Mouse (Mus musculus): ENCODE results near the gene Rps6kb2. TPM values are rescaled to one million over a fixed set of nuclear protein-coding genes. Genes with fewer than 3 reads are reported as not detected.

Gene Rps6kb2
- total and polyA plus RNA-seq, 2 experiments from 2014 or later, result 35.2 to 62.0 TPM

DNA sequence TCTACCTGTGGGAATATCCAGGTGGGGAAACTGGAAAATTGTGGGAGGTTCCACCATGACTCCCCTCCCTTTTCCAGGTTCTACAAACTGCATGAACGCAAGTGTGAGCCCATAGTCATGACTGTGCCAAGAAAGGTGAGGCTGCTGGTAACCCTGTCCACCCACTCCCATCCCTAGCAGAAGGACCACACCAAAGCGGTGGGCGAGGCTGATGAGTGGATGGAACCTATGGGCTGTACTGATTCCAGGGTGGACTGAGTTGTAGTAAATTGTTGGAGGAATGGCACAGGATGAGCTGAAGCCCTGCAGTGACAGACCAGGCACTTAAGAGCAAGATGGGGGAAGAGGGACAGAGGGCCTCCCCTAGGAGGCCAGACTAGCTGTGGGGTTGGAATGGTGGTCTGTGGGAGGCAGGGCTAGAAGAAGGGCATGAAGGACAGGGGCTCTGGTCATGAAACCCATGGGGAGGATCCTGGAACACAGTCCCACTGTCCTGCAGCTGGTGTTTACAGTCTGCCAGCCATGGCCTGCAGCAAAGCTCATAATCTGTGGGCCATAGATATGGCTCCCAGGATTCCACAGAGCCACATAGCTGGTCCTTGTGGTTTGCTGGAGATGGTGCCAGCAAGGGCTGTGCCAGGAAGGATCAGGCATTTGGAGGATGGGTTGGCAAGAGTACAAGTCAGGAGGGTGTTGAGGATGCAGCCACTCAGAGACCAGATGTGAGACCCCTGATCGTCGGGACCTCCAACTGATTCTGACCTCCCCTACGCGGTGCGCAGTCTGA lies 10.5 kb downstream of the Rps6kb2 start:
- Histone ChIP-seq H3K4me3 (ENCODE audit: low read depth, low read length) (no peak overlapping the region), H3K27ac (ENCODE audit: low read depth) (peak overlapping the region; percentile 52), H3K4me2 (ENCODE audit: low read depth, low read length) (no peak overlapping the region), H3K36me3 (replicated peaks; ENCODE audit: control insufficient read depth, insufficient read depth, low read length) (peaks cover 53% of the 10 kb centered on the region), H3K9ac (replicated peaks; ENCODE audit: low read depth, low read length) (no peak overlapping the region), H3K9me3 (replicated peaks; ENCODE audit: control insufficient read depth, low read length) (no peaks in the 10 kb centered on the region), H3K27me3 (ENCODE audit: control insufficient read depth, insufficient read depth, low read length) (no peaks in the 10 kb centered on the region), H3K4me1 (ENCODE audit: control insufficient read depth, insufficient read depth) (peaks cover 21% of the 10 kb centered on the region)
- DNase-seq (ENCODE audit: low spot score) (no peak), ATAC-seq (ENCODE audit: insufficient read depth, low read depth) (no peak)
- TF ChIP-seq CTCF (IDR thresholded peaks at IDR 0.05; ENCODE audit: low read depth), result no peak
- peak; percentile 4; the same call in 1 of the 2 replicates for TF ChIP-seq EP300 (IDR thresholded peaks at IDR 0.05; ENCODE audit: low read depth)
- 77% methylated on average over 8 of the region's 8 CpGs for WGBS

DNA sequence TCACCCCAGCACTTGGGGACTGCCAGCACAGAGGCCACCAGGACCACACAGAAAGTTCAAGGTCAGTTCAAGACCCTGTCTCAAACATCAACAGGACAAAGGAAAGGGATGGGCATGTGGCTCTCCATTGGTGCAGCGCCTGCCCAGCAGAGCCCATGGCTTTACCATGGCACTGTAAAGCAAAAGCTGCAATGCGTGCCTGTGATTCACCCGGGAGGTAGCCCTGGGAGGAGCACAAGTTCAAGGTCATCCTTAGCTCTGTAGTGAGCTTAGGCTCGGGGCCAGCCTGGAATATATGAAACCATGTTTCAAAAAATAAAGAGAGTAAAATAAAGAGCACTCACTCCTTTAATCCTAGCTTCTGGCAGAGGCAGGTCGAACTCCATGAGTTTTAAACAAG lies 11.3 kb downstream of the Rps6kb2 start:
- peaks cover 47% of the 10 kb centered on the region for H3K36me3 ChIP-seq (replicated peaks; ENCODE audit: control insufficient read depth, insufficient read depth, low read length)
- H3K27ac ChIP-seq (ENCODE audit: low read depth), result no peak overlapping the region

DNA sequence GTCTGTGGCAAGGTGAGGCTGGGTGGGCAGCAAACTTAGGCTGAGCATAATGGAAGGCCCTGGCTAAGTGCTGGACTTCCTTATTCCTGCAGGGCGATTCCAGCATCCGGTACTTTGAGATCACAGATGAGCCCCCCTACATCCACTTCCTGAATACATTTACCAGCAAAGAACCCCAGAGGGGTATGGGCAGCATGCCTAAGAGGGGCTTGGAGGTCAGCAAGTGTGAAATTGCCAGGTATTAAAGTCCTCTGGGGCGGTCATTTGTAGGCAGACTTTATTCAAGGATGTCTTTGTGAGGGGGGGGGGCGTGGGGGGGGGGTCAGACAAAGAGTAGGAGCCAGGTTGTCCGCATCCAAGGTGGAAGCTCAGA lies 11.7 kb downstream of the Rps6kb2 start:
- Histone ChIP-seq H3K4me1 (ENCODE audit: control insufficient read depth, insufficient read depth) (peaks cover 21% of the 10 kb centered on the region), H3K27me3 (ENCODE audit: control insufficient read depth, insufficient read depth, low read length) (no peaks in the 10 kb centered on the region), H3K9ac (replicated peaks; ENCODE audit: low read depth, low read length) (no peak overlapping the region), H3K27ac (ENCODE audit: low read depth) (no peak overlapping the region), H3K9me3 (replicated peaks; ENCODE audit: control insufficient read depth, low read length) (no peaks in the 10 kb centered on the region), H3K4me3 (ENCODE audit: low read depth, low read length) (no peak overlapping the region), H3K36me3 (replicated peaks; ENCODE audit: control insufficient read depth, insufficient read depth, low read length) (peaks cover 42% of the 10 kb centered on the region), H3K4me2 (ENCODE audit: low read depth, low read length) (no peak overlapping the region)
- 76% methylated on average over 4 of the region's 5 CpGs for WGBS
- ATAC-seq (ENCODE audit: insufficient read depth, low read depth) (no peak), DNase-seq (ENCODE audit: low spot score) (no peak)
- TF ChIP-seq EP300 (IDR thresholded peaks at IDR 0.05; ENCODE audit: low read depth), result no peak
- no peak for TF ChIP-seq CTCF (IDR thresholded peaks at IDR 0.05; ENCODE audit: low read depth)

More for the DNA sequence above, 11.3 kb downstream of the Rps6kb2 start:
- WGBS, result 69% methylated on average over 5 of the region's 5 CpGs
- TF ChIP-seq CTCF (IDR thresholded peaks at IDR 0.05; ENCODE audit: low read depth), result no peak
- no peak for TF ChIP-seq EP300 (IDR thresholded peaks at IDR 0.05; ENCODE audit: low read depth)
- no peaks in the 10 kb centered on the region for H3K9me3 ChIP-seq (replicated peaks; ENCODE audit: control insufficient read depth, low read length)
- ATAC-seq (ENCODE audit: insufficient read depth, low read depth) (no peak), DNase-seq (ENCODE audit: low spot score) (no peak)
- H3K4me1 ChIP-seq (ENCODE audit: control insufficient read depth, insufficient read depth), result peaks cover 21% of the 10 kb centered on the region
- H3K9ac ChIP-seq (replicated peaks; ENCODE audit: low read depth, low read length), result no peak overlapping the region
- H3K27me3 ChIP-seq (ENCODE audit: control insufficient read depth, insufficient read depth, low read length), result no peaks in the 10 kb centered on the region
- no peak overlapping the region for H3K4me3 ChIP-seq (ENCODE audit: low read depth, low read length)
- no peak overlapping the region for H3K4me2 ChIP-seq (ENCODE audit: low read depth, low read length)

DNA sequence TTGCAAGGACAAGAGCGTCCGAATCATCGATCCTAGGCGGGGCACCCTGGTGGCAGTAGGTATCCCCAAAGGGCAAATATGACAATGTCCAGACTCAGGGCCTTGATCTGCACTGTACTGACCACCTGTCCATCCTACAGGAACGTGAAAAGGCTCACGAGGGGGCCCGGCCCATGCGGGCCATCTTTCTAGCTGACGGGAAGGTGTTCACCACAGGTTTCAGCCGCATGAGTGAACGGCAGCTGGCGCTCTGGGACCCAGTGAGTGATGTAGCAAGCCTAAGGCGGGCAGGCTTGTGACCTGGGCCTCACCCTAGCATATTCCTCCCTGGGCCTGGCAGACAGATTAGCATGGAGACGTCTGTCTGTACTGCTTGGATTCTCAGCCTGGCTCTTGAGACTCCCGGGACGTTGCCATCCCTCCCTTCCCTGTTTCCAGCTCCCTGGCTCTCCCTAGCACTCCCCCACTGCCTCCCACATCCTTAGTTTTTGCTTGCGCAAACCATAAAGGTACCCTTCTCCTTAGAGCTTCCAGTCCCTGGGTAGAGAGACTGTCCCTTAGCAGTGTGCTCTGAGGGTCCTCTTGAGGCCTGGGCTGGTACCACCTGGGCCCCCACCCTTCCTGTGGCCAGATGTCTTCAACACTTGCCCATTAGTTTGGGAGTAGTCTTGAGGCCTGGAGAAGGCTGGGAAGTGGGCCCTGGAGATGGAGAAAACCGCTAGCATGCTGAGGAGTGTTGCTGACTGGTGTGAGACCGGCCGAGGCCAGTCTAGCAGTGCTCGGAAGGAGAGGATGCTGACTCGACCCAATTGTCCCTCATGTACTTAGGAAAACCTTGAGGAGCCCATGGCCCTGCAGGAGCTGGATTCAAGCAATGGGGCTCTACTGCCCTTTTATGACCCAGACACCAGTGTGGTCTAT lies 12.3 kb downstream of the Rps6kb2 start:
- TF ChIP-seq CTCF (IDR thresholded peaks at IDR 0.05; ENCODE audit: low read depth) (no peak), EP300 (IDR thresholded peaks at IDR 0.05; ENCODE audit: low read depth) (no peak)
- H3K9me3 ChIP-seq (replicated peaks; ENCODE audit: control insufficient read depth, low read length), result no peaks in the 10 kb centered on the region
- no peak overlapping the region for H3K4me2 ChIP-seq (ENCODE audit: low read depth, low read length)
- H3K27ac ChIP-seq (ENCODE audit: low read depth), result no peak overlapping the region
- H3K4me1 ChIP-seq (ENCODE audit: control insufficient read depth, insufficient read depth), result peaks cover 21% of the 10 kb centered on the region
- ATAC-seq (ENCODE audit: insufficient read depth, low read depth) (no peak), DNase-seq (ENCODE audit: low spot score) (no peak)
- no peak overlapping the region for H3K4me3 ChIP-seq (ENCODE audit: low read depth, low read length)
- H3K27me3 ChIP-seq (ENCODE audit: control insufficient read depth, insufficient read depth, low read length), result no peaks in the 10 kb centered on the region
- no peak overlapping the region for H3K9ac ChIP-seq (replicated peaks; ENCODE audit: low read depth, low read length)
- peaks cover 39% of the 10 kb centered on the region for H3K36me3 ChIP-seq (replicated peaks; ENCODE audit: control insufficient read depth, insufficient read depth, low read length)
- 81% methylated on average over 22 of the region's 22 CpGs for WGBS

DNA sequence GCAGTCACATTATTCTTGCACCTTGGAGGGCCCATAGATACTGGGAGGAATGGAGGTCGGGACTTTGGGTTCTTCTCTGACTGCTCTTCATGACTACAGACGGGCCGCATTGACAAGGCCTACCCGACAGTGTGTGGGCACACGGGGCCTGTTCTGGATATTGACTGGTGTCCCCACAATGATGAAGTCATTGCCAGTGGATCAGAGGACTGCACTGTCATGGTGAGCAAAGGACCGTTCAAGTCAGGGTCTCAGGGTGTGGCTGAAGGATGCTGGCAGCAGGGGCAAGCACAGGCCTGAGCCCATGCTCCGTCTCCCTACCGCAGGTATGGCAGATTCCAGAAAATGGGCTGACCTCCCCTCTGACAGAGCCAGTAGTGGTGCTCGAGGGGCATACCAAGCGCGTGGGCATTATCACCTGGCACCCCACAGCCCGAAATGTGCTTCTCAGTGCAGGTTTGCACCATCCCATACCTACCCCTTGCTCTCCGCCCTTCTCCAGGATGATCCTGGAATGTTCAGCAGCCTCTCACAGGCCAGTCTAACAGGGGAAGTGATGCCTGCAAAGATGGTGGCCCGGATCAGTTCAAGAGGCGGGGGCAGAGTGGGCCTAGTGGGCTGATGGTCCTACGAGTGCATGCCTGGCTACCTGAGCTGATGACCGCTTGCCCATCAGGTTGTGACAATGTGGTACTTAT lies 13.2 kb downstream of the Rps6kb2 start:
- DNase-seq (ENCODE audit: low spot score) (no peak), ATAC-seq (ENCODE audit: insufficient read depth, low read depth) (no peak)
- Histone ChIP-seq H3K27ac (ENCODE audit: low read depth) (no peak overlapping the region), H3K27me3 (ENCODE audit: control insufficient read depth, insufficient read depth, low read length) (no peaks in the 10 kb centered on the region), H3K4me1 (ENCODE audit: control insufficient read depth, insufficient read depth) (peaks cover 21% of the 10 kb centered on the region), H3K9me3 (replicated peaks; ENCODE audit: control insufficient read depth, low read length) (no peaks in the 10 kb centered on the region), H3K9ac (replicated peaks; ENCODE audit: low read depth, low read length) (peak overlapping the region; percentile 96; the same call in 1 of the 2 replicates), H3K4me3 (ENCODE audit: low read depth, low read length) (no peak overlapping the region), H3K36me3 (replicated peaks; ENCODE audit: control insufficient read depth, insufficient read depth, low read length) (peaks cover 39% of the 10 kb centered on the region), H3K4me2 (ENCODE audit: low read depth, low read length) (peak overlapping the region; percentile 88; the same call in 1 of the 2 replicates)
- TF ChIP-seq CTCF (IDR thresholded peaks at IDR 0.05; ENCODE audit: low read depth), result no peak
- TF ChIP-seq EP300 (IDR thresholded peaks at IDR 0.05; ENCODE audit: low read depth), result no peak
- 92% methylated on average over 17 of the region's 17 CpGs for WGBS
